Mouse (Mus musculus): Measurements from ENCODE around the gene Dynlrb2. TPM values are rescaled to one million over a fixed set of nuclear protein-coding genes. Genes with fewer than 3 reads are reported as not detected.

Dynlrb2 gene
- polyA plus RNA-seq, 1 experiment from 2014 or later: not detected

GRCm38 (mm10) chr8:116543366-116543765, 38.6 kb downstream of the Dynlrb2 start:
- 83% methylated on average over 1 of the region's 1 CpGs for WGBS
- no peaks in the 10 kb centered on the region for H3K36me3 ChIP-seq (ENCODE audit: control insufficient read depth, insufficient read depth)
- no peak overlapping the region for H3K9ac ChIP-seq (ENCODE audit: low read depth, low read length)
- no peaks in the 10 kb centered on the region for H3K4me1 ChIP-seq (replicated peaks; ENCODE audit: control insufficient read depth, insufficient read depth, low read length)
- H3K4me2 ChIP-seq (replicated peaks; ENCODE audit: low read depth): no peak overlapping the region
- no peak for TF ChIP-seq CTCF (IDR thresholded peaks at IDR 0.05; ENCODE audit: low read depth)
- no peak overlapping the region for H3K4me3 ChIP-seq (ENCODE audit: low read depth, low read length)
- no peaks in the 10 kb centered on the region for H3K9me3 ChIP-seq (ENCODE audit: control insufficient read depth)
- no peak for ATAC-seq
- H3K27me3 ChIP-seq (replicated peaks; ENCODE audit: control insufficient read depth, insufficient read depth, low read length): no peaks in the 10 kb centered on the region
- H3K27ac ChIP-seq (ENCODE audit: low read depth, low read length): no peak overlapping the region

GRCm38 (mm10) chr8:116552255-116552654, 47.5 kb downstream of the Dynlrb2 start:
- Histone ChIP-seq H3K4me3 (ENCODE audit: low read depth, low read length) (no peak overlapping the region), H3K27me3 (replicated peaks; ENCODE audit: control insufficient read depth, insufficient read depth, low read length) (no peaks in the 10 kb centered on the region), H3K4me2 (replicated peaks; ENCODE audit: low read depth) (no peak overlapping the region), H3K4me1 (replicated peaks; ENCODE audit: control insufficient read depth, insufficient read depth, low read length) (no peaks in the 10 kb centered on the region), H3K27ac (ENCODE audit: low read depth, low read length) (no peak overlapping the region), H3K9me3 (ENCODE audit: control insufficient read depth) (no peaks in the 10 kb centered on the region), H3K9ac (ENCODE audit: low read depth, low read length) (no peak overlapping the region), H3K36me3 (ENCODE audit: control insufficient read depth, insufficient read depth) (no peaks in the 10 kb centered on the region)
- 85% methylated on average over 6 of the region's 6 CpGs for WGBS
- TF ChIP-seq CTCF (IDR thresholded peaks at IDR 0.05; ENCODE audit: low read depth): no peak
- ATAC-seq: no peak

- Histone ChIP-seq H3K27ac (ENCODE audit: low read depth, low read length) (no peak overlapping the region), H3K9ac (ENCODE audit: low read depth, low read length) (no peak overlapping the region), H3K9me3 (ENCODE audit: control insufficient read depth) (no peaks in the 10 kb centered on the region), H3K4me2 (replicated peaks; ENCODE audit: low read depth) (no peak overlapping the region), H3K27me3 (replicated peaks; ENCODE audit: control insufficient read depth, insufficient read depth, low read length) (no peaks in the 10 kb centered on the region), H3K4me1 (replicated peaks; ENCODE audit: control insufficient read depth, insufficient read depth, low read length) (no peaks in the 10 kb centered on the region), H3K4me3 (ENCODE audit: low read depth, low read length) (no peak overlapping the region), H3K36me3 (ENCODE audit: control insufficient read depth, insufficient read depth) (no peaks in the 10 kb centered on the region)
- 78% methylated on average over 3 of the region's 3 CpGs for WGBS
- no peak for ATAC-seq
- TF ChIP-seq CTCF (IDR thresholded peaks at IDR 0.05; ENCODE audit: low read depth): no peak
Measured at GRCm38 (mm10) chr8:116552778-116553177, 48.0 kb downstream of the Dynlrb2 start.

Other genes with a start within 250 kb of the Dynlrb2 start
- 2.8 TPM in 2 replicates for gene Cdyl2, start 228.0 kb downstream of the Dynlrb2 start, polyA plus RNA-seq (2015; fragmentation: Nextera tagmentation; extraction: Ambion mirVana)

All from intestine, postnatal 0 days (tissue).